Mouse (Mus musculus): ENCODE data around the gene Kirrel3.

Gene Kirrel3

DNA sequence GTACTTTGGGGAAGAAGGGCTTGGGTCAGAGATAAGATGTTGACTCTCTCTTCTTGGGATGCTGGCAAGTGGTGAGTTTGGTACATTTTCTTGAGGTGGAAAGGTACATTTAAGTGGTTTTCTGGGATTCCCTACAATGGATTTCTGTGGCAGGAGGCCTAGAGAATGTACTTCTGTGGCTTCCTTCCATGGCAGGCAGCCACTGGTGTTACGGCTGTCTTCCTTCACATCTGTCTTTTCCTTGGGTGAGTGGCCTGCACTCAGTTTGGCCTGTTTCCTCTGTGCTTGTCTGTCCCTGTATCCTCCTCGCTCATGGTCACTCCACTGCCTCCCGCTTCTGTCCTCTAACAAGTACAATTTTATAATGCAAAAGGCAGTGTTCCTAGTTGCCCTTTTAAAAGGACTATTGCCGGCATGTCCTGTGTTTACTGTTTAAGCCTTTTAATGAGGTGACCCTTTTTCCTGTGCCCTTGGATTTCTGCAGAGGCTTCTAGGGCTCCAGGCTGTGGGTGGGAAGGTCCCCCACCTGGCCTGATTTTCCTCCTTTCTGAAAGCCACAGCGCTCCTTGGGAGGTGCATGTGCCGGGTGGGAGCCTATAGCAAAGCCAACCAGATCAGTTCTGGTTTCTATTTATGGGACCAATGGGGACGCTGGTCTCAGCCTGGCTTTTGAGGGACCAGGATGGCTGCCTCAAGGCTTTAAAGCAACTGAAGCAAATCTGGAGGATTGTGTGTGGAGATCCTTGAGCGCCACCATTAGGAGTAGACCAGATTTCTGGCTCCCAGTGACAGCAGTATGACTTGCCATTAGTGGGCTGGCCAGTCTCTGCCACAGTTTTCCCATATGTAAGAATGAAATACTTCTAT, 491.1 kb downstream of the Kirrel3 start:
- DNase-seq (ENCODE audit: extremely low spot score, low read depth, low spot score): no peak

DNA sequence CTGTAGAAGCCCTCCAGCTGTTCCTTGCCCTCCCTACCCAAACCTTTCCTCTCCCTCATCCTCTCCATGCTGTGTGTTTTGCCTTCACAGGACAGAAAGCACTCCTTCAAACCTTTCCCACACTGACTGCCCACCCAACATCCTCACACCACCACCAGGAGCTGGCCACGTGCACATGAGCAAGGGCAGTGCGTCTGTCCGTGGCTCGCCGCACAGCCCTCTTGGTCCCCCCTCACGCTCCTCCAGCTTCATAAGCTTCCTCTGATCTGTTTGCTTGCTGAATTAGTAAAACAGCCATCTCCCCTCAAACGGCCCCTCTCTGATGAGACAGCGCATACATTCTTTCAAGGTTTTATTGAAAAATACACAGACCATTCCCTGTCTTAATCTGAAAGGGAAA, 492.0 kb downstream of the Kirrel3 start:
- no peak for DNase-seq (ENCODE audit: extremely low spot score, low read depth, low spot score)

DNA sequence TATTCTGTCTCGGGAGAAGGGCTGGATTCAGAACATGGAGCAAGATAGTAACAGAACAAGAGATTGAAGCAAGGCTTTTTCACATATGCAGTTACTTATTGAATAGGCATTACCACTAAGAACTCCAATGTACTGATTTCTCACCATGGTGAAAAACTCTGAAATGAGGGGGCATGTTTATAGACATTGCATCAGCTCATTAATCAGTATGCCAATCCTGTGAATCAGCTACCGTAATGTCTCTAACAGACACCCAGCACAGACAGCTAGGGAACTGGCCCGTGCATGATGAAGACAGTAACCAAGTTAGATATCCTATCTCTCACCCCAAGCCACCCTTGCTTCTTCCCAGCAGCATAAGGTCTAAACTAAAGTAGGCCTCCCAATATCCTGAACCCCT, 492.5 kb downstream of the Kirrel3 start:
- no peak for DNase-seq (ENCODE audit: extremely low spot score, low read depth, low spot score)

DNA sequence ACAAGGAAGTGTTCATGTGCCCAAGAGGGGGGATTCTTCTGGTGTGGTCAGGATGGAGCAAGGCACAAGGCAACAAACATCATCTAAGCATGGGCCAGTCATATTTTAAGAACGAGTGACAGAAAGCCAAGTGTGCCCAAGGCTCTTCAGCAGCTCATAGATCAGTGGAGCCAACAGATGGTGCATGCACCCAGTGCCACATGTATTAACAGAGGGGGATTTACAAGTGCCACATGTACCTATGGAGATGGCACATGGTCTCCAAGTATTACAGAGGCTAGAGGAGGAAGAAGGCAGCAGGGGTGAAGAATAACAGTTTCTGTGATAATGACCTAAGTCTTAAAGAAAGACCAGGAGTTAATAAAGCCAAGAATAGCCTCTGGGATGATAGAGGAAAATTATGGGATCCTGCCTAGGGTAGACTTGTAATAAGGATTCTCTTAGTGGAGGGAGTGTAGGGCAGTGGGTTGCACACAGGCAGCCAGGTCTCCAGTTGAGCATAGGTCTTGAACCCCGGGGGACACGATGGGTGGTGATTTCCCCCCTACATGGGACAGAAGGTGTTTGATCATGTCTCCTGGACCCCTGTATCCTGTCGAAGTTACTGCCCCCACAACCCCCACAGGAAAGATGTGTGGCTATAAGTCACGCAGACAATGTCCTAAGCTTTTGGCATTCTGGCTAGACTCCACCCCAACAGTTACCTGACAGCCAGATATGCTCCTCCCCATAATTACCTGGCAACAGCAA, 495.0 kb downstream of the Kirrel3 start:
- no peak for DNase-seq (ENCODE audit: extremely low spot score, low read depth, low spot score)

DNA sequence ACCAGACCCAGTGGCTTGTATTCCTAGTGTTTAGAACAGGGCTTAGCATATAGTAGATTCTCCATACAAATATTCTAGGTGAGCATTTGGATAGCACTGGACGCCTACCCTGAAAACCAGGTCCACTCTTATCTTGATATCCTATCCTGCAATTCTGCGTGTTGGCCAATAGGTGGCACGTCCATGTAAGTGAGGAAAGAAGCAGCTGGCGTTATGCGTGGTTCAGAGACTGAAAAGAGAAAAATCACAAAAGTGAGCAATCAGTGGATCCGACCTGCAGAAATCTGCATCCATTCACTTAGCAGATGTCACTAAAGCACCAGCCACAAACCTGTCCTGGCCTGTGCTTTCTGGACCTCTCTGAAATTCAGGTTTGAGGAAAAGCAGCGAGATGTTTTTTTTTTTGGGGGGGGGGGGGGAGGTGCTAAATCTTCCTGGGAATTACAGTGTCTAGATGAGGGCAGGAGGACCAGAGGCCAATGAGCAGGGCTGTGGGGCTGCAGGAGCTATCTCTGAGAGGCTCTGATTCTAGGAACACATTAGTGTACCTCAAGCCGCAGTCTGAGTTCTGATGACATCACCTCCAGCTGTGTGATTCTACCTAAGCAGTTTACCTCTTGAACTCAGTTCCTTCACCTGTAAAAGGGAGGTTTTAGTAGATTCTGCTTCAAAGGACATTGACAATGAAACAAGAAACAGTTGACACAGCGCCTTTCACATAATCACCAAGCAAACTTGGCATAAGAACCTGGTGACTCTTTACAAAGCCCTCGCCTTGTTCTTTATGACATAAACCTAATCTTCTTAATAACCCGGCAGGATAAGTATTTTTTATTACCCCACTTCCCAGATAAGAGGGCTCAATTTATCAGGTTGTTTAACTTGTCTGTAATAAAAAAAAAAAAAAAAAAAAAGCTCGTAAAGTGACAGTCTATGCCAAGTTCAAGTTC, 498.1 kb downstream of the Kirrel3 start:
- DNase-seq (ENCODE audit: extremely low spot score, low read depth, low spot score): no peak

DNA sequence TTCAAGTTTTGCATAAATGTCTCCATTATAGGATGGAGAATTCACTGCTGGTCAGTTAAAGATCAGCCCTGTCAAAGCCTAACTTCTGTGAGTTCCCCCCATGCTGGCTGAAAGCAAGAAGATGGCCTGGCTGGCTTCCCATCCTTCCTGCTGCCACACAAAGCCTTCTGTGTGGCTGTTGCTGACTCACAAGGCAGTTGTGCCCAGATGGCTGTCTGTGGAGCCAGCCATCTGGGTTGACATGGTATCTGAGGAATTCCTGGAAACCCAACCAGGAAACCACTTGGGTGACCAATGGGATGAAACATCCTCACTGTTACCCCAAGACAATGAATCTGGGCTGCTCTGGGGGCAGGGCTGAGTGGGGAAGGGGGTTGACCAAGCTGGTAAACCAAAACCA, 500.5 kb downstream of the Kirrel3 start:
- DNase-seq (ENCODE audit: extremely low spot score, low read depth, low spot score): no peak

DNA sequence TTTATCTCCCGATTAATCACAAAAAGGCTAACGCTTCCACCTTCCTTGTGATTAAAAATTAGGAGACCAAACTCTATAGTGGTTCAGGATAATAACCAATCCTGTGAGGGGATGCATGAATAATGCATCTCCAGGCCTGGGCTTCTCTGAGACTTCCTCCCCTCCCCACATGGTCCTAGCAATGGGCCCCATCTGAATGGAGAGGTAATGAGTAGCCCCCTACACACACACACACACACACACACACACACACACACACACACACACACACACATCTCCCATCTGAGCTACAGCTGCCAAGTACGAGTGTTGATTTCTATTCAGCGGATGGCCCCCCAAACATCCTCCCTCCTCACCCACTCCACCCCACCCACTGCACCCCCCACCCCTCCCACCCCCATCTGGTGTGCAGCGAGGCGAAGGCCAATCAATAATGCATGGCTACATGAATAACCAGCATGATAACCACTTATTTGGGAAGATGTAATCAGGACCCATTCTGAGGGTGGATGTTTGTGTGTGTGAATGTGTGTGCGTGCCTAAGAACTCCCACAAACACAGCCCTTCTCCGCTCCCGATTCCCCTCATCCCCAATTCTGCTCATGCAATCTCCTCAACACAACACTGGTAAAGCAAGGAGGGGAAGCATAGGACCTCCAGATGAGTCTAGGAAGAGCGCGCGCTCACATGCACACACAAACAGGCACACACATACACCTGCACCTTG, 501.9 kb downstream of the Kirrel3 start:
- no peak for DNase-seq (ENCODE audit: extremely low spot score, low read depth, low spot score)

DNA sequence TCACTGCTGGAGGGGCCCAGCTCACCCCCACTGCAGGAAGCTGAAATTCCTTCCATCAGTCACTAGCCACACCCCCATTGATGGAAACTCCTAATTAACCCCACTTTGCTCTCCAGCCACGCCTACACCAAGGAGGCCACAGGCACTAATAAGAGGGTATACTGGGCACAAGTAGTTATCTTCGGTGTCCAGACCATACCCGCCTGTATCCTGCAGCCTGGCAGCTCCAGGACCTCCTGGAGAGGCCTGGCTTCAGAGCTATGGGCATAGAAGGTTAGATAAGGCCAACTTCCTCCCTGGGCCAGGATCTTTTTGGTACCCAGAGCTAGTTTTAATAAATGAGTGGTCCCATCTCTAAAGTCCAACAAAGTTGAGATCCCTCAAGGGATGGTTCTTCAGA, 503.0 kb downstream of the Kirrel3 start:
- DNase-seq (ENCODE audit: extremely low spot score, low read depth, low spot score): no peak

DNA sequence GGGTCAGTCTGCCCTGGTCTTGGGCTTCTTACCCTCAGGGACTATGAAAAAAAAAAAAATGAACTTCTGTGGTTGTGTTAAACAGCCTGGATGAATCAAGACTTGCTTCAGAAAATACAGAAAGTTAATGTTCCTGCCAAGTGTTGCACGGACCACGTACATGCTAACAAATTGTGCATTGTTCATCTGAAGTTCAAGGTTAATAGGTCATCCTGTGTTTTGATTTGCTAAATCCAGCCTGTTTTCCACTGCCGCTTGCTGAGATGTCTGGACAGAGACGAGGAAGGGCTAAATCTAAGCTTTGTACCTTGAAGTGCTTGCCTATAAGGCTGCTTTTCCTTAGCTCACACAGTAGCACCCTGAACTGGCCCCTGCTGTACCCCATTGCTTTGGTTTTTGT, 506.5 kb downstream of the Kirrel3 start:
- DNase-seq (ENCODE audit: extremely low spot score, low read depth, low spot score): no peak

DNA sequence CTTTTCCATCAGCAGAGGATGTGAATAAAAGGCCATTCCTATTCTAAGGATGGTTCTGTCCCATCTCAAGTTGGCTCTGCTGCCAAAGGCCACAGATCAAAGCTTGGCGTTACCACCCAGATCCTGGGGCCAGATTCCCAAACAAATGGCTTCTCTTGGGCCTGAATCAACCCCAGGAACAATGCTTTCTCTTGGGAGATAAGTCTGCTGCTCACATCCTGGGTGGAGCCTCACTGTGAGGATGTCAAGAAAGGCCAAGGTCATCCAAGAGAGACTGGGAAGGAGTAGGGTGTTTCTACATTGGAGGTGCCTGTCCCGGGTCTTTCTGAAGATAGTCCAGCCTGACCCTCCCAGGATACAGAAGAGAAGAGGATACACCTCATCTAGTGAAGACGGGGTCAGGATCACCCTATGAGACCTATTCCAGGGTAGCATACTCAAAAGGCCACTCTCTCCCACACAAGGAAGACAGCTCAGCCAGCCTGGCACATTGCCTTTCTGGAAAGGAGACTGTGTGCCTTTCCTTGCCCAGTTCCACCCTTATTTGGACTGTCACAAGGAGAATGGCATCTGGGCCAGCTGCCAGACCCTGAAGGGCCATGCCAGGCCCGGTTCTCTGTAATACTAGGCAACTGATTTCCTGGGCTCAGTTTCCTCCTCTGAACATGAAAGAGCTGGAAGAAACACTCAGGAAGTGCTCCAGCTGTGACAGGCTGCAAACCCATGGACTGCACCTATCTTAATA, 507.9 kb downstream of the Kirrel3 start:
- DNase-seq (ENCODE audit: extremely low spot score, low read depth, low spot score): no peak

DNA sequence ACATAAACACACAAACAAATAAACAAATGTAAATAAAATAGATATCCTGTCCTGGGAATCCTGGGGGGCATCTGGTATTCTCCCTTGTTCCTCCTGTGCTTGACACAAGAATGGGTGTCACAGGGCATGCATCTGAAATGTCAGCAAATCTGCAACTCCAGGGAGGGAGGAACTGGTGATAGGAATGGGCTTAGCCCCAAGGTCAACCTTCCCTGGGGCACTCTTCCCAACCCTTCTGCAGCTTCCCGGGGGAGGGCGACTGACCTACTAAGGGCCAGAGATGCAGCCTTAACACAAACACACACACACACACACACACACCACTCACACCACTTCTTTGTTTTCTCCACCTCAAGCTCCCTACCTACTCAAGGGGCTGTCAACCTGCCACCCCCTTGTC, 509.4 kb downstream of the Kirrel3 start:
- no peak for DNase-seq (ENCODE audit: extremely low spot score, low read depth, low spot score)

DNA sequence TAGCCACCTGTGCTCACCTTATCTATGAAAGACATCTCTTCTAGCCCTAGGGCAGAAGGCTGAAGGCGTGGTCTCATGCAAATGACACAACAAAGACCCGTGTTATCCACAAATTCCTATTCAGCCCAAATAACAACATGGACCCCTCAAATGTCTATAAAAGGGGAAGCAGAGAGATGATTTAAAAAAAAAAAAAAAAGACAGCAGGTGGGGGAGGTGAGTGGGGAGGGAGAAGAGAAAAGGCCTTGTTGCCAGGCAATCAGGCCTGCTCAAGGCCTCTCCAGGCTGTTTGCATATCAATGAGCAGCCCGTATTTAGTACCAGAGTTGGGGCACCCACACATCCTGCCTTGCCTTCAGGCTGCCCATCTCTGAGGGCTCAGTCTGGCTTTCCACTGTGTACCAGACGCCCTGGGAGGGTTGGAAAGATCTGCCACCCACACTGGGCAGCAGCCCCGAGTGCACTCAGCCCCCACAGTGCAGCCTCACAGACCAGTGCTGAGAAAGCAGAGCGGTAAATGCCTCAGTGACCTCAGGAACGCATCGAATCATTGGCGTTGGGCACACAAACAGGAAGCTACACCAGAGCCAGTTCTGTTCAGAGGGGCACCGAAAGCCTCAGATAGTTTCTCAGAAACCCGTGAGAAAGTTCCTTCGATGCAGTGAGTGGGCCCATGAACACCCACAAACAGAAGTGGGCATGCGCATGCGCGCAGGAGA, 510.1 kb downstream of the Kirrel3 start:
- no peak for DNase-seq (ENCODE audit: extremely low spot score, low read depth, low spot score)

DNA sequence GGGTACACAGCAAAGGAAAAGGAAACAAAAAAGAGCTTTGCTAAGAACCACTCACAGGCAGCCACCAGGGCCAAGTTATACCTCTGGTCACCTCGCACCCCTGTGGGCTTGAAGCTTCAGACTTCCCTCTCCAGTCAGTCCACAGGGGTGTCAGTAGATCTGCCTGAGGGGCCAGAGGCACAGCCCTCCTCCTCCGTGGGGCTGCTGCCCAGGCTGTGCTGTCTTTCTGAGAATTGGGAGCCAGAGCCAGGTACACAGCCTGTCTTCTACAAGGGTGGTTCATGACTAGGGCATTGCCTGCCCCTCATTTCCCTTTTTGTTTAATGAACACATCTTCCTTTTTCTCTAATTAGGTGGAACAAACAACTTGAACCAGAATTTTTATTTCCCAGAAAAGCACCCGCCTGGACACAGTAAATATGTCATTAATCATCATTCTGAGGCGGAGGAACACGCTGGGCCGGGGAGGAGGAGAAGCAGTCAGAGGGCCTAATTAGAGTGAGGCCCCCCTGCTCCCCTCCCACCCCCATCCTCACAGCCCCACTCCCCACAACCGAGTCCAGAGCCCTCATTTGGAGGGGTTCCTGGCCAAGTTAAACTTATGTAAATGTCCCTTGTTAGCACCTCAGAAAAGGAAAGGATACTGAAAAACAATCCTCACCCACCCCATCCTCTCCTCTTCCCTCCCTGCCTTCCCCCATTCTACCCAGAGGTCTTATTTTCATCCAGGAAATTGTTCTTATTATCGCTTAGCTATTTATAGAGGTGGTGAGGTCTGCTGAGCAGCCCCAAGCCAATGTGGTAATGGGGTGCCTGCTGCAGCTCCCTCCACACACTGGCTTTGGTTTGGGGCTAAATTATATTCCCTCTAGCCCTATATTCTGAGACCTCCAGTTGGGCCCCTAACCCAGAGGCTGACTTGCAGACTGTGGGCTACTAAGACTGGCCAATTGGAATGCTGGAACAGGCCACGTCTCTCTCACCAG, 512.5 kb downstream of the Kirrel3 start:
- DNase-seq (ENCODE audit: extremely low spot score, low read depth, low spot score): no peak

DNA sequence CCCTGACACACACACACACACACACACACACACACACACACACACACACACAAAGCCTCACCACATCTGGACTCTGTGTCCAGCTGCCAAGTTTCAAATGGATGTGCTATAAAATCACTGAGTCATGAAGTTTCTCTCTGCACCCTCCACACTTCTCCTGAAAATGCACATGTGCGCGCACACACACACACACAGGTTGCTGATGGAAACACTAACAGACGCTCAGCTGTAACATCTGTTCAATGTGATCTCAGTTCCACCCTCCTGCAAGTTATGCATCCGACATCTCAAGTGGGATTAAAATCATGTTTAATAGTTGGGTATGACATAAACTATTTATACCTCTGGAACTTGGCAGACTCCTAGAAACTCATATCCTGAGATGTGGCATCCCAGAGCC, 518.4 kb downstream of the Kirrel3 start:
- DNase-seq (ENCODE audit: extremely low spot score, low read depth, low spot score): no peak

DNA sequence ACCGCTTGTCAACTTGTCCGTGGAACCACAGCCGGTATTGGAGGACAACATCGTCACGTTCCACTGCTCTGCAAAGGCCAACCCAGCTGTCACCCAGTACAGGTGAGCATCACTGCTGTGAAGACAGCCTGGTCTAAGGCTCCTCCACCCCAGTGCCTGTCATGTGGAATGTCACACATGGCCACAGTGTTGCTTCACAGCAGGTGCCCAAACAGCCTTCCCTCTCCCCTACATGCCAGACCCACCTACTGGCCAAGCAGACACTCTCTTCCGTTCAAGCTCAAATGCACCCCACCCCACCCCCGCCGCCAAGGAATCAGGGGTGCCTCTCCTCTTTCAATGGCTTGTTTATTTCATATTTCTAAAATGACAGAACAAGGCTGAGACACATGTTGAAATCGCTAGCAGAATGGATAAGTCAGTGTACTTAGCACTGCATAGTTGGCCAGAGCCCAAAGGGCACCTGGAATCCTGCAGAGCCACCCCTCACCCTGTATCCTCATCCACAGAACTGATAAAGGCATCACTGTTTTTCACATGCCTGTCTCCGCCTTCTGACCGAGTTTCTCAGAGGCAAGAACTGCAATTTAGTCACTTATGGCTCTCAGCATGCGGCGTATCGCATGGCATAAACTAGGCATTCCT, 522.1 kb downstream of the Kirrel3 start:
- no peak for DNase-seq (ENCODE audit: extremely low spot score, low read depth, low spot score)

DNA sequence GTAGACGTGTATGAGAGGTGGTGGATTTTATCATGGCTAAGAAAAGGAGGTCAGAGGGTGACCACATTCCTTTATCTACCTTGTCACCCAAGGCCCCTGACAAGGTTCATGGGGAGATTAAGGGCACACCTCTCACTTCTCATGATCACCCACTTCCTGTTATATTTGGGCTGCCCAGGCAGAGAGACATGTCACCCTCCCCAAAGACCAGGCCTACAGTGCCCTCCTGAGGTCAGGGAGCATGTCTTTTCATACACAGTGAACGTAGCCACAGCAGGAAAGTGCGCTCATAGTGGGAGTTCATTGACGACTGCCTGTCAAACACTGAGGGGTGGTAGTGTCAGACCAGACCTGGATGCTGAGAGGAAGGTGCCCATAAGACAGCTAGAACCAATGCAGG, 531.1 kb downstream of the Kirrel3 start:
- no peak for DNase-seq (ENCODE audit: extremely low spot score, low read depth, low spot score)

DNA sequence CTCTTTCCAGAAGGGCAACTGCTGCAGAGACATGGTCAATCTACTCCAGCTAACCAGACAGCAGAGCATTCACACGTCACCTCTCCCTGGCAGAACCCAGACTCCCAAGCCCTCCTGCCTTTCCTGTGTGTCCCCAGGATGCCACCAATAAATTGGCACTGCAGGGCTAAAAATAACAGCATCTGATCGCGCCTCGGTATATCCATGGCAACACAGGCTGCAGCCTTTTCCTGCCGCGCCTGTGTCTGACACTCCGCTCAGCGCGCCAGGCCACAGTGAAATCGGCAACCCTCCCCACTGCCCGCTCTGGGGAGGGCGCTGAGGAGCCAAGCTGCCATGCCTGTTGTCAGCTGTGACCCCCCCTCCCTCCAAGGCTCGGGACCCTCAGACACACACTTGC, 531.9 kb downstream of the Kirrel3 start:
- DNase-seq (ENCODE audit: extremely low spot score, low read depth, low spot score): no peak

DNA sequence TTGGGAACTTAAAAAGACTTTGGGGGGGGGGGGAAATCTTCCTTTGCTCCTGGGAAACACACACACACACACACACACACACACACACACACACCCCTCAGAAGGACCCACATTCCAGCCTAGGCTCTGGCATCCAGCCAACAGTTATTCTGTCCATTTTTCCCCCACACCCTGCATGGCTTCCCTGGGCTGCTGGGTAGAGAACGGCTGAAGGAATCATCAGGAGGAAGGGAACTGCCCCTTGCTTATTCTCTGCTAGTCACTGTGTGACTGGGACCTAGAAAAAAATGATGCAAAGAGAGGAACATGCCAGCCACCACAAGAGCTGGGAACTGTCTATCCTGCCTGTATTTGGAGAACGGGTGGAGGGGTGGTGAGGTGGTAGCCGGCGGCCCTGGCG, 532.4 kb downstream of the Kirrel3 start:
- no peak for DNase-seq (ENCODE audit: extremely low spot score, low read depth, low spot score)

All from hindlimb bud, embryonic 11.5 days (tissue).